Mouse (Mus musculus) ES-Bruce4 (cell line): Measurements from ENCODE around the gene Ldlrap1. TPM values are rescaled to one million over a fixed set of nuclear protein-coding genes. Genes with fewer than 3 reads are reported as not detected.

Experiments used
- H3K27ac ChIP-seq: 2 replicates; pipeline ENCODE4 v1.5.1; 2012; ENCODE audit warnings: low read length, inconsistent platforms; ENCODE audit not compliant: insufficient read depth
- H3K27me3 ChIP-seq: 2 replicates; pipeline ENCODE4 v1.6.1; 2012; ENCODE audit warnings: mild to moderate bottlenecking, low read length, inconsistent platforms; ENCODE audit not compliant: control insufficient read depth, poor library complexity, insufficient read depth, severe bottlenecking
- H3K36me3 ChIP-seq: 2 replicates; pipeline ENCODE4 v1.6.1; 2012; ENCODE audit warnings: inconsistent platforms, mild to moderate bottlenecking, low read length, moderate library complexity; ENCODE audit not compliant: control insufficient read depth, poor library complexity, insufficient read depth, severe bottlenecking
- H3K4me1 ChIP-seq: one replicate; pipeline ENCODE4 v1.8.1; 2011; ENCODE audit warnings: low read length; ENCODE audit not compliant: control insufficient read depth, insufficient read depth
- H3K4me3 ChIP-seq: 2 replicates; pipeline ENCODE4 v1.5.1; 2011; ENCODE audit warnings: low read depth, mild to moderate bottlenecking, low read length
- H3K9ac ChIP-seq: 2 replicates; pipeline ENCODE4 v1.6.1; 2012; ENCODE audit warnings: low read depth, mild to moderate bottlenecking, inconsistent platforms; ENCODE audit not compliant: poor library complexity, severe bottlenecking
- H3K9me3 ChIP-seq: replicated peaks from 2 replicates; pipeline ENCODE4 v1.6.1; 2012; ENCODE audit warnings: mild to moderate bottlenecking, low read length, inconsistent platforms; ENCODE audit not compliant: control insufficient read depth, poor library complexity, insufficient read depth, severe bottlenecking
- CTCF ChIP-seq: IDR thresholded peaks from one replicate; pipeline ENCODE4 v1.8.1; 2011; ENCODE audit warnings: low read depth, low read length
- EP300 ChIP-seq: IDR thresholded peaks from 2 replicates; pipeline ENCODE4 v1.6.1; 2011; ENCODE audit warnings: low read depth, low read length; ENCODE audit not compliant: insufficient read depth
- POLR2A ChIP-seq: IDR thresholded peaks from one replicate; pipeline ENCODE4 v1.8.1; 2011; ENCODE audit warnings: low read length; ENCODE audit not compliant: insufficient read depth
- polyA plus RNA-seq: library from polyadenylated mRNA; stranded (reverse); fragments of >200 nt; gene quantifications from 2 replicates; pipeline ENCODE4 v1.2.4, GENCODE M21; 2011; ENCODE audit warnings: low read depth; ENCODE audit not compliant: missing spikeins, insufficient read depth, insufficient read length

The Ldlrap1 gene
- polyA plus RNA-seq, 1 experiment, result 18.9 TPM

- Histone ChIP-seq H3K4me1 (no peaks in the 10 kb centered on the region), H3K27me3 (no peaks in the 10 kb centered on the region), H3K4me3 (no peak overlapping the region), H3K27ac (no peak overlapping the region), H3K36me3 (no peaks in the 10 kb centered on the region), H3K9ac (no peak overlapping the region), H3K9me3 (no peaks in the 10 kb centered on the region)
- TF ChIP-seq POLR2A, result no peak
- no peak for TF ChIP-seq CTCF
- TF ChIP-seq EP300, result no peak
Observed at GRCm38 (mm10) chr4:134769891-134770290, 2.1 kb upstream of the Ldlrap1 start.

- Histone ChIP-seq H3K36me3 (no peaks in the 10 kb centered on the region), H3K9ac (no peak overlapping the region), H3K27ac (no peak overlapping the region), H3K4me3 (no peak overlapping the region), H3K27me3 (no peaks in the 10 kb centered on the region), H3K9me3 (no peaks in the 10 kb centered on the region), H3K4me1 (no peaks in the 10 kb centered on the region)
- TF ChIP-seq EP300 (no peak), POLR2A (no peak), CTCF (no peak)
Observed at GRCm38 (mm10) chr4:134769081-134769811, 1.4 kb upstream of the Ldlrap1 start.

- no peaks in the 10 kb centered on the region for H3K4me1 ChIP-seq
- no peaks in the 10 kb centered on the region for H3K27me3 ChIP-seq
- H3K9me3 ChIP-seq, result no peaks in the 10 kb centered on the region
- no peak for TF ChIP-seq CTCF
- no peak for TF ChIP-seq POLR2A
- no peak for TF ChIP-seq EP300
- H3K4me3 ChIP-seq, result peak overlapping the region; percentile 83
- H3K27ac ChIP-seq, result no peak overlapping the region
- H3K9ac ChIP-seq, result peak overlapping the region; percentile 84
- no peaks in the 10 kb centered on the region for H3K36me3 ChIP-seq
Observed at GRCm38 (mm10) chr4:134768226-134768888, 533 bp upstream of the Ldlrap1 start.

- Histone ChIP-seq H3K36me3 (no peaks in the 10 kb centered on the region), H3K9me3 (no peaks in the 10 kb centered on the region), H3K9ac (peak overlapping the region; percentile 84), H3K27me3 (no peaks in the 10 kb centered on the region), H3K27ac (no peak overlapping the region), H3K4me1 (no peaks in the 10 kb centered on the region), H3K4me3 (peak overlapping the region; percentile 74)
- TF ChIP-seq CTCF (no peak), EP300 (no peak), POLR2A (no peak)
Observed at GRCm38 (mm10) chr4:134766904-134767425, 859 bp downstream of the Ldlrap1 start.

- Histone ChIP-seq H3K36me3 (no peaks in the 10 kb centered on the region), H3K27ac (no peak overlapping the region), H3K4me1 (no peaks in the 10 kb centered on the region), H3K9ac (0 out of 2 replicates have a peak overlapping the region, but pooled peaks have one; percentile 84), H3K27me3 (no peaks in the 10 kb centered on the region), H3K9me3 (no peaks in the 10 kb centered on the region), H3K4me3 (no peak overlapping the region)
- TF ChIP-seq CTCF (no peak), POLR2A (no peak), EP300 (no peak)
Observed at GRCm38 (mm10) chr4:134766277-134766676, 1.5 kb downstream of the Ldlrap1 start.

- Histone ChIP-seq H3K27ac (no peak overlapping the region), H3K27me3 (no peaks in the 10 kb centered on the region), H3K9ac (no peak overlapping the region), H3K4me1 (peaks cover 5% of the 10 kb centered on the region), H3K9me3 (no peaks in the 10 kb centered on the region), H3K4me3 (no peak overlapping the region), H3K36me3 (no peaks in the 10 kb centered on the region)
- TF ChIP-seq CTCF (no peak), POLR2A (no peak), EP300 (no peak)
Observed at GRCm38 (mm10) chr4:134764333-134764732, 3.5 kb downstream of the Ldlrap1 start.
